Mouse (Mus musculus) stomach, postnatal 0 days (tissue): ENCODE measurements around the gene Olfr113. TPM values are rescaled to one million over a fixed set of nuclear protein-coding genes. Genes with fewer than 3 reads are reported as not detected.

ENCODE experiments used
- ATAC-seq: fragments of 200-750 bp; cut with Nextera tagmentation; 2 replicates; pipeline ENCODE4 v1.8.0; 2017; ENCODE audit not compliant: low FRiP score, low TSS enrichment
- DNase-seq: peaks from one replicate; pipeline ENCODE4 v3.0.0-alpha.2; 2016; ENCODE audit warnings: low spot score
- H3K27ac ChIP-seq: fragments of 300-500 bp; sonication (generic); replicated peaks from 2 replicates; pipeline ENCODE4 v1.5.1; 2014; ENCODE audit warnings: mild to moderate bottlenecking, control low read depth
- H3K27me3 ChIP-seq: fragments of 300-500 bp; sonication (generic); 2 replicates; pipeline ENCODE4 v1.6.1; 2014; ENCODE audit warnings: low read length; ENCODE audit not compliant: control insufficient read depth, insufficient read depth
- H3K36me3 ChIP-seq: fragments of 300-500 bp; sonication (generic); 2 replicates; pipeline ENCODE4 v1.6.1; 2014; ENCODE audit warnings: low read length, mixed read lengths; ENCODE audit not compliant: control insufficient read depth, insufficient read depth
- H3K4me1 ChIP-seq: fragments of 300-500 bp; sonication (generic); replicated peaks from 2 replicates; pipeline ENCODE4 v1.6.1; 2014; ENCODE audit warnings: antibody characterized with exemption; ENCODE audit not compliant: control insufficient read depth, insufficient read depth
- H3K4me2 ChIP-seq: fragments of 300-500 bp; sonication (generic); replicated peaks from 2 replicates; pipeline ENCODE4 v1.6.1; 2014; ENCODE audit warnings: low read depth, mild to moderate bottlenecking, control low read depth, moderate library complexity
- H3K4me3 ChIP-seq: fragments of 300-500 bp; sonication (generic); 2 replicates; pipeline ENCODE4 v1.5.1; 2014; ENCODE audit warnings: low read depth, low read length, control low read depth
- H3K9ac ChIP-seq: fragments of 300-500 bp; sonication (generic); 2 replicates; pipeline ENCODE4 v1.6.1; 2014; ENCODE audit warnings: mild to moderate bottlenecking, low read length, control low read depth, mixed read lengths
- H3K9me3 ChIP-seq: fragments of 300-500 bp; sonication (generic); 2 replicates; pipeline ENCODE4 v1.6.1; 2016; ENCODE audit warnings: low read length; ENCODE audit not compliant: control insufficient read depth
- CTCF ChIP-seq: IDR thresholded peaks from 2 replicates; pipeline ENCODE4 v1.5.1; 2016; ENCODE audit warnings: antibody characterized with exemption, low read depth, mild to moderate bottlenecking, moderate library complexity
- EP300 ChIP-seq: optimal IDR thresholded peaks from 2 replicates; pipeline ENCODE3; 2016; ENCODE audit warnings: antibody characterized with exemption
- WGBS: fragments of 180-500 bp; shearing (Covaris S2); extraction: QIAGEN DNeasy Blood & Tissue Kit; methylation state at CpG from one replicate; pipeline ENCODE4 v1.1.7; 2014; 5-methylcytosine and 5-hydroxymethylcytosine counted together
- polyA plus RNA-seq: library from polyadenylated mRNA; unstranded; fragments of >200 nt; fragmentation: Nextera tagmentation; extraction: Ambion mirVana; gene quantifications from 2 replicates; pipeline ENCODE4 v1.2.1, GENCODE M21; 2015

Olfr113 gene
- polyA plus RNA-seq: not detected in 2 replicates

- ATAC-seq: no peak
- H3K36me3 ChIP-seq: no peaks in the 10 kb centered on the region
Measured at GRCm38 (mm10) chr17:37577563-37577962, at the start of gene Olfr113. Olfr113 (minus strand) TSS chr17:37577663.

GRCm38 (mm10) chr17:37627009-37627408 lies 49.5 kb upstream of the Olfr113 start, which contains the start of the genes Olfr115 and Olfr116:
Olfr115 (minus strand) TSS chr17:37627109.
Olfr116 (minus strand) TSS chr17:37627199.
- Histone ChIP-seq H3K4me2 (no peak within 1 kb of the TSS), H3K27ac (no peak within 1 kb of the TSS), H3K9me3 (no peaks in the 10 kb centered on the region), H3K36me3 (no peaks in the 10 kb centered on the region), H3K4me1 (no peaks in the 10 kb centered on the region), H3K27me3 (no peaks in the 10 kb centered on the region), H3K9ac (no peak within 1 kb of the TSS), H3K4me3 (no peak within 1 kb of the TSS)
- 70% methylated on average over 2 of the region's 2 CpGs for WGBS
- ATAC-seq (no peak), DNase-seq (no peak)
- no peak for TF ChIP-seq CTCF
- no peak for TF ChIP-seq EP300

More at GRCm38 (mm10) chr17:37577563-37577962, at the start of gene Olfr113:
- H3K4me3 ChIP-seq: no peak within 1 kb of the TSS
- no peaks in the 10 kb centered on the region for H3K9me3 ChIP-seq
- no peak for TF ChIP-seq EP300
- DNase-seq: no peak
- no peak within 1 kb of the TSS for H3K27ac ChIP-seq
- H3K9ac ChIP-seq: no peak within 1 kb of the TSS
- H3K4me2 ChIP-seq: no peak within 1 kb of the TSS
- H3K4me1 ChIP-seq: no peaks in the 10 kb centered on the region
- no peaks in the 10 kb centered on the region for H3K27me3 ChIP-seq

- TF ChIP-seq CTCF (no peak), EP300 (no peak)
- no peaks in the 10 kb centered on the region for H3K27me3 ChIP-seq
- no peak within 1 kb of the TSS for H3K4me3 ChIP-seq
- no peaks in the 10 kb centered on the region for H3K4me1 ChIP-seq
- ATAC-seq (no peak), DNase-seq (no peak)
- H3K9ac ChIP-seq: no peak within 1 kb of the TSS
- no peaks in the 10 kb centered on the region for H3K36me3 ChIP-seq
- H3K9me3 ChIP-seq: no peaks in the 10 kb centered on the region
- no peak within 1 kb of the TSS for H3K4me2 ChIP-seq
- no peak within 1 kb of the TSS for H3K27ac ChIP-seq
Measured at GRCm38 (mm10) chr17:37592643-37593042, 15.2 kb upstream of the Olfr113 start, which contains the start of gene Olfr114. Olfr114 (minus strand) TSS chr17:37592743.

- H3K4me3 ChIP-seq: no peak within 1 kb of the TSS
- DNase-seq: no peak
- H3K9me3 ChIP-seq: no peaks in the 10 kb centered on the region
- no peaks in the 10 kb centered on the region for H3K4me1 ChIP-seq
- TF ChIP-seq CTCF: no peak
- TF ChIP-seq EP300: no peak
- H3K9ac ChIP-seq: no peak within 1 kb of the TSS
- H3K4me2 ChIP-seq: no peak within 1 kb of the TSS
- H3K27ac ChIP-seq: no peak within 1 kb of the TSS
- no peak for ATAC-seq
- no peaks in the 10 kb centered on the region for H3K27me3 ChIP-seq
- H3K36me3 ChIP-seq: no peaks in the 10 kb centered on the region
Measured at GRCm38 (mm10) chr17:37569351-37569750, 8.1 kb downstream of the Olfr113 start, which contains the start of gene Olfr112. Olfr112 (minus strand) TSS chr17:37569451.

GRCm38 (mm10) chr17:37558913-37559615 lies 18.4 kb downstream of the Olfr113 start:
- Histone ChIP-seq H3K36me3 (no peaks in the 10 kb centered on the region), H3K9ac (no peak overlapping the region), H3K9me3 (no peaks in the 10 kb centered on the region), H3K27me3 (no peaks in the 10 kb centered on the region), H3K4me2 (no peak overlapping the region), H3K27ac (no peak overlapping the region), H3K4me3 (no peak overlapping the region), H3K4me1 (no peaks in the 10 kb centered on the region)
- DNase-seq (no peak), ATAC-seq (no peak)
- 54% methylated on average over 1 of the region's 1 CpGs for WGBS
- no peak for TF ChIP-seq EP300
- no peak for TF ChIP-seq CTCF

- Histone ChIP-seq H3K36me3 (no peaks in the 10 kb centered on the region), H3K27ac (no peak overlapping the region), H3K9me3 (no peaks in the 10 kb centered on the region), H3K27me3 (no peaks in the 10 kb centered on the region), H3K4me2 (no peak overlapping the region), H3K4me3 (no peak overlapping the region), H3K4me1 (no peaks in the 10 kb centered on the region), H3K9ac (no peak overlapping the region)
- DNase-seq (no peak), ATAC-seq (no peak)
- WGBS: 64% methylated on average over 3 of the region's 3 CpGs
- TF ChIP-seq EP300: no peak
- no peak for TF ChIP-seq CTCF
Measured at GRCm38 (mm10) chr17:37543800-37544435, 33.5 kb downstream of the Olfr113 start.
